Mouse (Mus musculus) leukemia stem cell, adult 10-12 weeks (primary cell): Measurements from ENCODE around the gene Plaur. TPM values are rescaled to one million over a fixed set of nuclear protein-coding genes. Genes with fewer than 3 reads are reported as not detected.

Experiments used
- polyA plus RNA-seq: library from polyadenylated mRNA; stranded (reverse); fragments of >175 nt; gene quantifications from 2 replicates; pipeline ENCODE4 v1.2.3, GENCODE M21; 2012; ENCODE audit warnings: low replicate concordance

The Plaur gene
- 37.3 and 49.5 TPM in 2 replicates for polyA plus RNA-seq

GRCm38 (mm10) chr7:24462388-24463319 is at the start of gene Plaur:
Plaur (plus strand) TSS chr7:24462484.

DNA sequence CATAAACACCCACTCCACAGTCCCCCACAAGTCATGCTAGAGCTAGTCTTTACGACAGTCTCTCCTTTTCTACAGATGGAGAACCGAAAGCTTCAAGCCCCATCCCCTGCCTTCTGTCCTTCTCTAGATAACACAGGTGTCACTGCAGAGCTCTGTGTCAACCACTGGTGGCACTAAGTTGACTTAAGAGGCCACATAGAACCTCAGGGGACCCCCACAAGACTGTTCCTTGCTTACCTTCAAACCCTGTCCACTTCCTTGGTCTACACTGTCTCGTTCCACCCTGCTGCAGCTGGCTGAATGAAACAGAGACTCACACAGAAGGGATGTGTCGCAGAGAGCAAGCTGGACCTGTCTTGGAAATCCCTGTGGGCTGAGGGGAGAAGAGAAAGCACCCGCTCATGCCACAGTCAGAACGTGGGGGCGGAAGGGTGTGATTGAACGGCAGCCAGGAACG is 10.4 kb upstream of the Plaur start, which contains the start of gene Irgc1:
Gene Irgc1 (minus strand): TSS at position 443 of the 457 bp plus-strand sequence.

GRCm38 (mm10) chr7:24481474-24482207 is 19.4 kb downstream of the Plaur start, which contains the start of gene Cadm4:
Cadm4 (plus strand) TSS chr7:24482023.

DNA sequence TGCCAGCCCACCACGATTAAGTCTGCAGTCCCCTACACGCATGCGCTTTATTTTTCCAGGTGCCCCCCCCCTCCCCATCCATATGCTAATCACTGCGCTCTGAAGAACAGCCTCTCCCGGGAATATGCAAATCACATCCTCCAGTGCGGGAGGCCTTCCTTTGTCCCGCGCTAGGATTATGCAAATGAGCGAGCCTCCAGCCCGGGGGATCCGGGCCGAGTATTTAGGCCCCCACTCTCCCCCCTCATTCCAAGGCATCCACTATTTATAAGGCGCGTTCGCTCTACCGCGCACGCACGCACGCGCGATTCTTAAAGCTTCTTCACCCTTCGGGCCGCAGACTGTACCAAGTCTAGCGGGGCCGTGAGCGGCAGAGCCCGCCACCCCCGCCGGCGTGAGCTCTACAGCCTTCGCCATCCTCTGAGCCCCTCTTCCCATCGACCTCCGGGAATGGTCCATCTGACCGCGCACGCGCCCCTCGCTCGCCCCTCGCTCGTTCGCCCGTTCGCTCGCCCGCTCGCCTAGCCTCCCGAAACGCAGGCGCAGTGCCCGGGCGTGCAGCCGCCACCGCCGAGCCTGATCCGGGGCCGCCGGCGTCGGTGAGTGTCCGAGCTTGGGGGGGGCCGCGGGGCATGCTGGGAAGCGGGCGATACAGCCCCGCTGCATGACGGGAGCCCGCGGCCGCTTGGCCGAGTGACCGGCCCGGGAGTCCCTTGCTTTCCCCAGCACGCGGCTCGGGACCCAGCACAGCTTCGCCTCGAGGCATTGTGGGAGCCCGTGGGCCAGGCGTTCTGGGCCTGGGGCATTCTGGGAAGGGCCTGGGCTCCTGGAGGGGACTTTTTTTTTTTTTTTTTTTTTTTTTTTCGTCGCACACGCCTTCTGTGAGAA is 44.8 kb downstream of the Plaur start, which contains the start of gene Zfp428:
Gene Zfp428 (plus strand): TSS at position 169 of the 888 bp plus-strand sequence.

GRCm38 (mm10) chr7:24512355-24512754 is 50.1 kb downstream of the Plaur start, which contains the start of gene AC161166.1:
AC161166.1 (minus strand) TSS chr7:24512455.

Other genes starting within 250 kb of the Plaur start
- 0.56 TPM in 1 of 2 replicates, not detected in the other for gene Zfp109, start 224.9 kb upstream of the Plaur start, polyA plus RNA-seq
- not detected in 2 replicates for gene Zfp108, start 207.7 kb upstream of the Plaur start, polyA plus RNA-seq
- gene Zfp93, start 192.1 kb upstream of the Plaur start, polyA plus RNA-seq: 0.33 and 0.41 TPM in 2 replicates
- gene Zfp61, start 161.3 kb upstream of the Plaur start, polyA plus RNA-seq: 1.4 and 3.6 TPM in 2 replicates
- 1.3 and 1.9 TPM in 2 replicates for gene Zfp94, start 145.8 kb upstream of the Plaur start, polyA plus RNA-seq
- not detected in 2 replicates for gene Tescl, start 128.5 kb upstream of the Plaur start, polyA plus RNA-seq
- not detected in 2 replicates for gene Lypd5, start 113.3 kb upstream of the Plaur start, polyA plus RNA-seq
- gene Kcnn4, start 92.2 kb upstream of the Plaur start, polyA plus RNA-seq: 200 and 304 TPM in 2 replicates
- gene Smg9, start 62.9 kb upstream of the Plaur start, polyA plus RNA-seq: 75.6 and 251 TPM in 2 replicates
- gene Irgc1, start 10.2 kb upstream of the Plaur start, polyA plus RNA-seq: not detected in 2 replicates
- 4.2 and 15.4 TPM in 2 replicates for gene Cadm4, start 19.5 kb downstream of the Plaur start, polyA plus RNA-seq
- 13.1 and 23.9 TPM in 2 replicates for gene Zfp428, start 44.5 kb downstream of the Plaur start, polyA plus RNA-seq
- not detected in 2 replicates for gene AC161166.1, start 50.0 kb downstream of the Plaur start, polyA plus RNA-seq
- gene Irgq, start 68.2 kb downstream of the Plaur start, polyA plus RNA-seq: 8.4 and 8.9 TPM in 2 replicates
- gene Pinlyp, start 83.6 kb downstream of the Plaur start, polyA plus RNA-seq: not detected in 2 replicates
- 117 and 588 TPM in 2 replicates for gene Xrcc1, start 83.8 kb downstream of the Plaur start, polyA plus RNA-seq
- gene Ethe1, start 125.1 kb downstream of the Plaur start, polyA plus RNA-seq: 11.9 and 12.2 TPM in 2 replicates
- gene Zfp575, start 125.2 kb downstream of the Plaur start, polyA plus RNA-seq: 0.47 and 1.9 TPM in 2 replicates
- 2.1 and 4.4 TPM in 2 replicates for gene Phldb3, start 148.3 kb downstream of the Plaur start, polyA plus RNA-seq
- not detected in 2 replicates for gene Lypd3, start 174.1 kb downstream of the Plaur start, polyA plus RNA-seq
- not detected in 2 replicates for gene Tex101, start 214.2 kb downstream of the Plaur start, polyA plus RNA-seq
- not detected in 2 replicates for gene BC049730, start 246.8 kb downstream of the Plaur start, polyA plus RNA-seq